Mouse (Mus musculus): Measurements from ENCODE around the gene Phc2.

Phc2 gene

GRCm38 (mm10) chr4:128742379-128742970 is 88.0 kb downstream of the Phc2 start:
- DNase-seq (ENCODE audit: low spot score): no peak

- DNase-seq (ENCODE audit: low spot score): no peak
These were observed 88.6 kb downstream of the Phc2 start for GRCm38 (mm10) chr4:128743031-128743626.

GRCm38 (mm10) chr4:128745160-128745559 is 90.7 kb downstream of the Phc2 start:
- no peak for DNase-seq (ENCODE audit: low spot score)

- DNase-seq (ENCODE audit: low spot score): no peak
These were observed 93.2 kb downstream of the Phc2 start for GRCm38 (mm10) chr4:128747614-128748270.

- no peak for DNase-seq (ENCODE audit: low spot score)
These were observed 93.8 kb downstream of the Phc2 start for GRCm38 (mm10) chr4:128748309-128748708.

- DNase-seq (ENCODE audit: low spot score): peak; percentile 61
These were observed 96.5 kb downstream of the Phc2 start for GRCm38 (mm10) chr4:128751006-128751405.

- no peak for DNase-seq (ENCODE audit: low spot score)
These were observed 97.7 kb downstream of the Phc2 start for GRCm38 (mm10) chr4:128752031-128752757.

GRCm38 (mm10) chr4:128753571-128753970 is 99.1 kb downstream of the Phc2 start:
- no peak for DNase-seq (ENCODE audit: low spot score)

GRCm38 (mm10) chr4:128755064-128755463 is 100.6 kb downstream of the Phc2 start, which contains the start of gene A3galt2:
A3galt2 (plus strand) TSS chr4:128755364.
- no peak for DNase-seq (ENCODE audit: low spot score)

GRCm38 (mm10) chr4:128755900-128756299 is 101.4 kb downstream of the Phc2 start:
- no peak for DNase-seq (ENCODE audit: low spot score)

- DNase-seq (ENCODE audit: low spot score): no peak
These were observed 104.7 kb downstream of the Phc2 start for GRCm38 (mm10) chr4:128759214-128759613.

- no peak for DNase-seq (ENCODE audit: low spot score)
These were observed 105.5 kb downstream of the Phc2 start for GRCm38 (mm10) chr4:128760029-128760428.

GRCm38 (mm10) chr4:128766929-128767328 is 112.4 kb downstream of the Phc2 start:
- no peak for DNase-seq (ENCODE audit: low spot score)

GRCm38 (mm10) chr4:128768120-128768519 is 113.6 kb downstream of the Phc2 start:
- no peak for DNase-seq (ENCODE audit: low spot score)

GRCm38 (mm10) chr4:128769569-128770355 is 115.3 kb downstream of the Phc2 start:
- no peak for DNase-seq (ENCODE audit: low spot score)

- no peak for DNase-seq (ENCODE audit: low spot score)
These were observed 116.2 kb downstream of the Phc2 start for GRCm38 (mm10) chr4:128770698-128771097.

GRCm38 (mm10) chr4:128773820-128774219 is 119.3 kb downstream of the Phc2 start:
- no peak for DNase-seq (ENCODE audit: low spot score)

- DNase-seq (ENCODE audit: low spot score): no peak
These were observed 120.0 kb downstream of the Phc2 start for GRCm38 (mm10) chr4:128774467-128774866.

GRCm38 (mm10) chr4:128776568-128777289 is 122.2 kb downstream of the Phc2 start:
- DNase-seq (ENCODE audit: low spot score): peak; percentile 84

- no peak for DNase-seq (ENCODE audit: low spot score)
These were observed 123.1 kb downstream of the Phc2 start for GRCm38 (mm10) chr4:128777593-128777992.

GRCm38 (mm10) chr4:128782037-128782436 is 127.5 kb downstream of the Phc2 start:
- DNase-seq (ENCODE audit: low spot score): no peak
